Mouse (Mus musculus): Measurements from ENCODE around the gene Ets1.
A peak's percentile ranks its signal among the peaks of the same experiment; 100 is the strongest.

Gene Ets1

DNA sequence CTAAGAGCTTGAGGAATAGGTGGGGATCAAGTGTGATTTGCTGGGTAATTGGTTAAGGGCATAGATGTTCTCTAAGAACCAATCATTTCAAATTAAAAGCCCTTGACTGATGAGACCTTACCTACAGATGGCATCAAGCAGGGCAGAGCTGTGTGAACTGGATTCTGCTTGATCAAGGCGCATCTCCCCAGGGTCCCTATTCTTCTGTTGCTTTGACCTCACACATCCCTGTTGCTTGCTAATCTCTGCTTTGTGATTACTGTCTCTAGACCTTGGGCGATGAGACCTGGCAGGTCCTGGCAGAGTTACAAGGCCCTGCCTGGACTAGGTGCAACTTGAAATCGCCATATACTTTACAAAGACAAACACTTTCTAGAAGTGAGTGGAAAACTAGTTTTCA is 9.0 kb downstream of the Ets1 start:
- no peaks in the 10 kb centered on the region for H3K27me3 ChIP-seq (ENCODE audit: control insufficient read depth, insufficient read depth, low read length, poor library complexity, severe bottlenecking)

DNA sequence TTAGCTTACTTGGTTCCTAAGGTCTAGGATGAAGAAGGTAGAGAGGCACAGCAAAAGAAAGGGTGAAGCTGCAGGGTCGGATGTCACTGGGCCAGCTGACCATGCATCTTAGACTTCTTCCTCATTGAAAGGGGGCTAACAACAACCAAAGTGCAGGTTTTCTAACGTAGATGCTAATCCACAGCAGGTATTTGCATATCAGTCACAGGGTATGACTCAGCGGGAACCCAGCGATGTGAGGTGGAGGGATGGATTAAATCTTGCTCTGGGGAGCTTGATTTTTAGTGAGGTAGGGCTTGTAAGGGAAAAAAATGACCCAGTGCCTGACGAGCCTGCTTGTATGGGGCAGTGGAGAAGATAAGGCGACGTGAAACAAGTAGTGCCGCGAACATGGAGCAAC is 9.5 kb downstream of the Ets1 start:
- Histone ChIP-seq H3K27me3 (ENCODE audit: control insufficient read depth, insufficient read depth, low read length, poor library complexity, severe bottlenecking) (no peaks in the 10 kb centered on the region), H3K36me3 (ENCODE audit: control insufficient read depth, insufficient read depth, low read length, poor library complexity, severe bottlenecking) (no peaks in the 10 kb centered on the region)
- DNase-seq (ENCODE audit: low read depth, low spot score): peak; percentile 74

More for the DNA sequence above, 9.0 kb downstream of the Ets1 start:
- no peaks in the 10 kb centered on the region for H3K36me3 ChIP-seq (ENCODE audit: control insufficient read depth, insufficient read depth, low read length, poor library complexity, severe bottlenecking)
- no peak for DNase-seq (ENCODE audit: low read depth, low spot score)

DNA sequence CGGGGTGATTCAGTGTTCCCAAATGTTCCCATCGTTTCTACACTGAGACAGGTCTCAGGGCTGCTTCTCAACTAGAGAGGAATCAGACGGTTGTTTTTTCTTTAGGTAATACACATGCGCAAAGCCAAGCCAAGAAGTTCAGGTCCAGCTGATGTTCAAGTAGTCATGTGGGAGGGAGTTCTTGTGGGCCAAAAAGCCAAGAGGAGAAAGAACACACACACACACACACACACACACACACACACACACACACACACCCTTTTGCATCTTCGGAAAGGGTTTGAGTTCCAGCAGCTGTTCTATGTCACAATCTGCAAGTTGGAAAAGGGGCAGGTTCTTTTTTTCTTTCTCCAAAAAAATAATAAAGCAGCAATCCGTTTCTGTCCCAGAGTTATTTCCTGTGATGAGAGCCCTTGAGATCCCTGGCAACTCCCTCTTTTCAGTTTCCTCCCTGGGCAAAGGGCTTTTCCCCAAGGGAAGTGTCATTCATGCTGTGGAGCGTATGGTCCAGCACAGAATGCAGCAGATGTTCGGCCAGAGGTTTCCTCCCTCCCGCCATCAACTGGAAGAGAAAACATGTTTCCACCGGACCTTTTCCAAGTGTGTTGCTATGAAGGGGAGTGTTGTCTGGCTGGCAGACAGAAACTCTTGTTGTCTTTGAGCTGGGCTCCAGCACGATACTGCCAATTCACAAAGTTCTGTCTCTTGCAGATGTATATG is 10.7 kb downstream of the Ets1 start:
- Histone ChIP-seq H3K36me3 (ENCODE audit: control insufficient read depth, insufficient read depth, low read length, poor library complexity, severe bottlenecking) (no peaks in the 10 kb centered on the region), H3K27me3 (ENCODE audit: control insufficient read depth, insufficient read depth, low read length, poor library complexity, severe bottlenecking) (no peaks in the 10 kb centered on the region)
- no peak for DNase-seq (ENCODE audit: low read depth, low spot score)

DNA sequence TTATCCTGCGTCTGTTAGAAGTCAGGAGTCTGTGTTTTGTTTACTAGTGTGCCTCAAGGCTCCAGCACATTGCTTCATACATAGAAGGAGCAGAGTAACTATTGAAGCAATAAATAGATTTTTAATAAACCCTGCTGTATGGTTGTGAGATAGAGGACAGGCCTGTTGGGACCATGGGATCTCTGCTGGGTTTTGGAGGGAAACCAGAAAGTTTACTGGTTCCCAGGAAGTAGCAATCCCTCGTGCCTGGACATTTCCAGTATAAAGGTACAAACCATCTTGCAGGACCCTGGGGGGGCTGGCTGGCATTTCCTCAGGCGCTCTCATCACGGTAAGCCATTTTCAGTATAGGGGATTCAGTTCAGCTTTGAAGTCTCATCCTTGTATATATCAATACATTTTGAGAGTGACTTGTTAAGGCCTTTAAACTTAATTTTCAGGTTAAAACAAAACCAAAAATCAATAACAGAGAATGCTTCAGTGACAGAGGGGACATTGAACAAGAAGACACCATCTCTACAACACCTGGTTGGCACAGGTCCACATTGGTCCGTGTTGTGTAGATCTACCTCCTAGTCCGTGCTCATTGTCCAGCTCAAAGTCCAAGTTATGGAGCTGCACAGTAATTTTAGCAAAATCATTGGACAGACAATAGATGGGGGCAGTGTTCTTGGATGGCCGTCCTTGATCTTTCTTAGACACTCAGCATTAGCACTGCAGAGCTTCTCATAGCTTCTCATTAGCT is 11.7 kb downstream of the Ets1 start:
- Histone ChIP-seq H3K36me3 (ENCODE audit: control insufficient read depth, insufficient read depth, low read length, poor library complexity, severe bottlenecking) (no peaks in the 10 kb centered on the region), H3K27me3 (ENCODE audit: control insufficient read depth, insufficient read depth, low read length, poor library complexity, severe bottlenecking) (no peaks in the 10 kb centered on the region)
- DNase-seq (ENCODE audit: low read depth, low spot score): no peak

DNA sequence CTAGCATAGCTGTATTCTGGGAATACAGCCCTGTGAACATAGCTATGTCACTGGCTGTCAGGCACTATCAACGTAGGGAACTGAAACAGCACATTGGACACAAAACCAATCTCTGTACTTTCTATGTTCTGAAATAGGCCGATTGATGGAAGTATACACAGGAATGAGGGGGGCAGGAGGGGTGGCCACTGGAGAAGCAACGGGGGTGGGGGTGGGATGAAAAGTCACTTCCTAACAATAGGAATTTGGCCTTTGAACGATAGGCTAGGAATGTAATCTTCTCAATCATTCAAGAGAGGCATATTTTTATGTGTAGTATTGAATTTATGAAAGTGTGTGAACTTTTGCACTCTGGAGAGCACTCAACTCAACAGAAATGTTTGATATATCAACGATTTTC is 12.3 kb downstream of the Ets1 start:
- Histone ChIP-seq H3K27me3 (ENCODE audit: control insufficient read depth, insufficient read depth, low read length, poor library complexity, severe bottlenecking) (no peaks in the 10 kb centered on the region), H3K36me3 (ENCODE audit: control insufficient read depth, insufficient read depth, low read length, poor library complexity, severe bottlenecking) (no peaks in the 10 kb centered on the region)
- DNase-seq (ENCODE audit: low read depth, low spot score): no peak

DNA sequence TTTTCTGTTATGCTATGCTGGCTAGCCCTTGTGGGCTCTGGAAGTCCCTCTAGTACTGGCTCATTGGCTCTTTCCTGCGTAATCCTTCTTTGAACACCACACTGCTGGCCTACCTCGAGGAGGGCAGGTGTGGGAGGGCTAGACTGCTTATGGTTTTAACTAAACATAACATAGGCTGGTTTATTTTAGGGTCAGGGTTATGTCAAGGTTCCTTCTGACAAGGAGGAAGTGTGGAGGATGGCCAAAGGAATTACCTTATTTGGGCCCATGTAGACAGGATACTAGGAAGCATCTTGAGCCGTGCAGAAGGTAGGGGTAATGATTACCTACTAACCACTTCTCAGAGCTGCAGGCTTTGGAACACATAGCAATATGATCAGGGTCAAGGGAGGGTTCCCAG is 14.7 kb downstream of the Ets1 start:
- DNase-seq (ENCODE audit: low read depth, low spot score): peak; percentile 83
- H3K36me3 ChIP-seq (ENCODE audit: control insufficient read depth, insufficient read depth, low read length, poor library complexity, severe bottlenecking): no peaks in the 10 kb centered on the region

DNA sequence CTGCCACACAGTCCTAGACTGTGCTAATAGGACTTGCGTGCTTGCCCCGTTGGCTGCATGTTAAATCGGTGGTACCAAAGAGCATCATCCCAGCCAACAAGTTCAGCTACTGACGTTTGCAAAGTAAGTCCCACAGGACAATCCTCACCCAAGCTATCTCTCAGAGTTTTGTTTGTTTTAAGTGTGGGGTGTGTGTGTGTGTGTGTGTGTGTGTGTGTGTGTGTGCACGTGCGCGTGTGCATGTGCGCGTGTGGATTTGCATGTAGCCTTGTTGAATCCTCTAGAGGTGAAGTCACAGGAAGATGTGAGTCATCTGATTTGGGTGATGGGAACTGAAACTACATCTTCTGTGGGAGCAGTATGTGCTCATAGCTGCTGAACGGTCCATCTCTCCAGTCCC is 16.1 kb downstream of the Ets1 start:
- peak; percentile 97 for DNase-seq (ENCODE audit: low read depth, low spot score)
- Histone ChIP-seq H3K36me3 (ENCODE audit: control insufficient read depth, insufficient read depth, low read length, poor library complexity, severe bottlenecking) (no peaks in the 10 kb centered on the region), H3K27me3 (ENCODE audit: control insufficient read depth, insufficient read depth, low read length, poor library complexity, severe bottlenecking) (no peaks in the 10 kb centered on the region)

More for the DNA sequence above, 14.7 kb downstream of the Ets1 start:
- no peaks in the 10 kb centered on the region for H3K27me3 ChIP-seq (ENCODE audit: control insufficient read depth, insufficient read depth, low read length, poor library complexity, severe bottlenecking)

DNA sequence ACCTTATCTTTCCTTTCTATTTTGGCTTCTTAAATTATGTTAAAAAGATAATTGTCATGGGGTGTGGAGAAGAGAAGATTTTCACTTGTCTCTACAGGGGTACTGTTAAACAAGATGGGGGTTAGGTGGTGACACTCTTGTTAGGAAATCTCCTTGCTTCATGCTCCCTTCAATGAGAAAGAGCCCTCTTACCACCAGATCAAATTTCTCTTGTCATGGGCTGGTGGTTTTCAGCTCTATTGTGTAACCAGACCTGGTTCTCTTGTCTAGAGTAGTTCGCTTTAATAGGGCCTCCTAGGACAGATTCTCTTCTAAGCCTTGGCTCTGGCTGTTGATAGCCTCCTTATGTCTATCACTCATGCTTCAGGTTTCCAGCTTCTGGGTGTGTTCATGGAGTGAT is 18.3 kb downstream of the Ets1 start:
- Histone ChIP-seq H3K27me3 (ENCODE audit: control insufficient read depth, insufficient read depth, low read length, poor library complexity, severe bottlenecking) (no peaks in the 10 kb centered on the region), H3K36me3 (ENCODE audit: control insufficient read depth, insufficient read depth, low read length, poor library complexity, severe bottlenecking) (no peaks in the 10 kb centered on the region)
- no peak for DNase-seq (ENCODE audit: low read depth, low spot score)

DNA sequence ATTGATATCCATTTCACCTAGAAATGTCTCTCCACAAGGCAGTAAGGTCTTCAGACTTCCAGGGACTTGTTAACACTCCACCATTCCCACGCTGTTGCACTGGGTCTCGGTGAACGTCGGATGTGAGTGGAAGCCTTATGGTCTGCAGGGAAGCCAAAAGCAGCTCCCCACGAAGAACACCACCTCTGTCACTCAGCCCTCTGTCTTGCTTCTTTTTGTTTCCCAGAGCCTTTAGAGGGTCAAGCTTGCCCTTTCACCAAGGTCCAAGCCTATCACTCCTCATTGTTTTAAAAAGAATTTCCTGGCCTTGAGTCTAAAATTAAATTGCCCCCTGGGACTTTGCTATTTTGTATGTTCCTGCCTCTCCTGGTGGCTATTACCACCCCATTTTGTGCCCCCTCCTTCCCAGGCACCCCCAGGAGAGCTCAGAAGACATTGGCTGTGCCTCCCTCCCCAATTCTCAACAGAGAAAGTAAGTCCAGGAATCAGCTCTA is 20.4 kb downstream of the Ets1 start:
- no peak for DNase-seq (ENCODE audit: low read depth, low spot score)
- no peaks in the 10 kb centered on the region for H3K36me3 ChIP-seq (ENCODE audit: control insufficient read depth, insufficient read depth, low read length, poor library complexity, severe bottlenecking)
- no peaks in the 10 kb centered on the region for H3K27me3 ChIP-seq (ENCODE audit: control insufficient read depth, insufficient read depth, low read length, poor library complexity, severe bottlenecking)

DNA sequence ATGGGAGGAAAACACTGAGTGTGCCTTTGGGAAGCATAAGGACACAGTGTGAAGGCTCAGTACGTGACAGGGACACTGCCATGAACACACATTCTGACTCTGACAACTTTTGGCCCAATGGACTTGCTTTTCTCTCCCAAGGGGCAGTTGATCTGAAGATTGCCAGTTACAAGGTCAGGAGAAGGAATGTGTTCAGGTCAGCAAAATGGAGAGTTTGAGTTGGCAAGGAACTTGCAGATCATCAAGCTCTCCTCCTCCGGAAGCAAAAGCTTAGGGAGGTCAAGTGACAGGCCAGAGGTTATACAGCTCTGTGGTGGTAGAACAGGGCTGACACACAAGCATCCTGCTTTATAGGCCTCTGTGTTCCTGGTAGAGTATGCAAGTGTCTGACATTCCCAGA is 21.1 kb downstream of the Ets1 start:
- no peak for DNase-seq (ENCODE audit: low read depth, low spot score)
- Histone ChIP-seq H3K27me3 (ENCODE audit: control insufficient read depth, insufficient read depth, low read length, poor library complexity, severe bottlenecking) (no peaks in the 10 kb centered on the region), H3K36me3 (ENCODE audit: control insufficient read depth, insufficient read depth, low read length, poor library complexity, severe bottlenecking) (no peaks in the 10 kb centered on the region)

DNA sequence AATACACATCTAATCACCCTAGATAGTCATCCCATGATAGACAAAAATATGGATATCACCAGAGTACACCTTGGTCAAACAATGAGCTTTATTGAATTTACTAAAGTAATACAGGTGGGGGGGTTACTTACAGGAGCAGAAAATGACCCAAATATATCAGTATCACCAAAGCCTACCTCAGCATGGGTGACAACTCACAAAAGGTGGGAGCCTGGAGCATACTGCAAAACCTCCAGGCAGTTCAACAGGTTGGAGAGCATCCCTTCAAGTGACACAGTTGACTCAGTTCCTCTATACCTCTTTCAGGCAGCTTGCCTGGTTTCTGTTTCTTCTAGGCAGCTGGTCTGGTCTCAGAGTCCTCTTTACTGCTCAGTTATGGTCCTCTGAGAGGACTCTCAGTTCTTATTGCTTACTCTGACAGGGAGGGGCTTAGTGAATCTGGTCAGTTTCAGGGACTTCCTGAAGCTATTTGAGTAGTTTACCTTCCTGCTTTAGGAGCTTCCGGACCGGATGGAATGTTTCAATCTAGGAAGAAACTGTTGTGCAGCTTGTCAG is 24.5 kb downstream of the Ets1 start:
- no peaks in the 10 kb centered on the region for H3K36me3 ChIP-seq (ENCODE audit: control insufficient read depth, insufficient read depth, low read length, poor library complexity, severe bottlenecking)
- peak; percentile 61 for DNase-seq (ENCODE audit: low read depth, low spot score)
- H3K27me3 ChIP-seq (ENCODE audit: control insufficient read depth, insufficient read depth, low read length, poor library complexity, severe bottlenecking): no peaks in the 10 kb centered on the region

DNA sequence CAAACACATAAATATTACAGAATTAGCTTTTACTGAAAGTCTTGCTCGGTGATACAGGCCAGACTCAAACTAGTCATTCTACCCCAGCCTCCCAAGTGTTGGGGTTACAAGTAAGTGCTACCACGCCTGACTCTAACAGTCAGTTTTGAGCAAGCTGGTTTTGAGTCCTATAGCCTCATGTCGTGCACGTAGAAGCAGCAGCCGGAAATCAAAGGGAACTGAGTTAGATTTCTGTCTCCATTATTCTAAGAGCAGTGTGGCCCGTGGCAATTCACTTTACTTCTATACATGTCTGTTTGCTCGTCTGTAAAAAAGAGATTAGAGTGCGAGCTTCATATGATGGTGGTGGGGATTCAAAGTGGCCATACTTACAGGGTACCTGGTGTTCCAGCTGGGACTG is 25.1 kb downstream of the Ets1 start:
- Histone ChIP-seq H3K27me3 (ENCODE audit: control insufficient read depth, insufficient read depth, low read length, poor library complexity, severe bottlenecking) (no peaks in the 10 kb centered on the region), H3K36me3 (ENCODE audit: control insufficient read depth, insufficient read depth, low read length, poor library complexity, severe bottlenecking) (no peaks in the 10 kb centered on the region)
- no peak for DNase-seq (ENCODE audit: low read depth, low spot score)

DNA sequence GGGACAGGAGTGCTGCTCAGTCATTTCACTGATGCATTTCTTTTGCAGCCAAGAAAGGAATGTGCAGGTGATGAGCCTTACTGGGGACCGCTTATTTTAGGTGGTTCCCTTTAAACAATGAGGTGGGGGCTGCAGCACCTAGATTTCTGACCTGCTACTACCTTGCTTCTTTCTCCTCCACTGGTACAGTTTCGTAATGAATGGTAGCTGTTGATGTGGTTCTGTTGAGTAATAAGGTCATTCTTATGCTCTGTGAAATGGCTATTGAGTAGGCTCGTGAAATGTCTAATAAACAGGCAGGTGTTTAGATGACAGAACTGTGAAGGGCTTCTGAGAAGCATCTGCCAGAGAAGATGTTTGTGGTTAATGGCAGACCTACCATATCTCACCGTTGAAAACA is 25.5 kb downstream of the Ets1 start:
- Histone ChIP-seq H3K36me3 (ENCODE audit: control insufficient read depth, insufficient read depth, low read length, poor library complexity, severe bottlenecking) (no peaks in the 10 kb centered on the region), H3K27me3 (ENCODE audit: control insufficient read depth, insufficient read depth, low read length, poor library complexity, severe bottlenecking) (no peaks in the 10 kb centered on the region)
- no peak for DNase-seq (ENCODE audit: low read depth, low spot score)

DNA sequence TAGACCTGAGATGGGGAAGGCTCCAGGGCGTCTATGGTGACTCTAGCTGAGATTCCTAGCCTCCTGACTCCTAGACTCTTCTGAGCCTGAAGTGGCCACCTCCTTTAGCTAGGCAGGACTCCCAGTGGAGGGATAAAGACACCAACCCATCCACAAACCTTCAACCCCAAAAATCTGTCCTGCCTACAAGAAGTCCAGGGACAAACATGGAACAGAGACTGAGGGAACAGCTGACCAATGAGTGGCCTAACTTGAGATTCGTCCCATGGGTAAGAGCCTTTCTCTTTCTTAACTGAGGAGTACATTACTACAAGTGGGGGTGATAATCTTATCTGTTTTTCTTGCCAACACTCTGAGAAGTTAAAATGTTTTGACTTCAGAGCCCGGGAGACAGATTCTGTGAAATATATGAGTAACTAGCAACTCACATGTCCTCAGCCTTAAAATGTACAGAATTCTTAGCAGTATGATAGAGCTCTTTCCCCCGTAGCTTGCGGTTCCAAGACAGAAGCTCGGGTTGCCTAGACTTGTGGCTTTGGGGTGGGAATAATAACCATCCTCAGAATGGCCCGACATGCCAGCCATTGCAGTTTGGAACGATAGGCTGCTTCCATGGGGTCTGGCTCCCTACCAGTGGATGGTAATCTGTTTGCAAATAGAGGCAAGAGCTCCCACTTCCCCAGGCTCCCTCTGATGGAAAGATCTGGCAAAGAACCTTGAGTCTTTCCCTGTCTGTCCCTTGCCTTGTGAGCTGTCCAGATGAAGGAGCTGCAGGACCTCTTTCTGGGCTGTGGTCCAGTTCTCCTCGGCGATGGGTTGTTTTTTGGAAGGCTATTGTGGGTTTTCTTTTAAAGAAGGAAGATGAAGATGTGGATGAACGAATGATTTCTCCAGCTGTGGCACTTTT is 30.8 kb downstream of the Ets1 start:
- no peaks in the 10 kb centered on the region for H3K36me3 ChIP-seq (ENCODE audit: control insufficient read depth, insufficient read depth, low read length, poor library complexity, severe bottlenecking)
- DNase-seq (ENCODE audit: low read depth, low spot score): no peak

More for the DNA sequence above, 30.8 kb downstream of the Ets1 start:
- H3K27me3 ChIP-seq (ENCODE audit: control insufficient read depth, insufficient read depth, low read length, poor library complexity, severe bottlenecking): no peaks in the 10 kb centered on the region

Measured in splenic B cell, adult 2 months (primary cell).